Mouse (Mus musculus): ENCODE data around the gene Stk39. TPM values are rescaled to one million over a fixed set of nuclear protein-coding genes. Genes with fewer than 3 reads are reported as not detected.

The Stk39 gene
- total RNA-seq, 2 experiments from 2014 or later: 1.3 to 3.2 TPM

DNA sequence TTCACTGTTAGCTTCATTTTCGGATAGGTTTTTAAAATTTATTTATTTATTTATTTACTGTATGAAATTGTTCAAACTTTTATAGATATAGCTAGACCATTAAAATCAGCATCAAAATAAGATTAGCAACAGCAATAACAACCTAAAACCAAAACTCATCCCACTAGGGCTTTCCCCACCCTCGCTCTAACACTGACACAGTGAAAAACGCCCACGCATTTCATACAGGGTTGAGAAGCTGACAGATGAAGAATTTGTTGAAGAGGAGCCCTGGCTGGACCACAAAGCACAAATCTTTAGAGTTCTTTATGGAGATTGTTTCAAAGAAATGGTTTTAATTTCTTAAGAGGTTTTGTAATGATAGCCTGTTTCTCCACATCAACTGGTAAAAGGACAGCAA is 310.1 kb downstream of the Stk39 start:
- no peak for ATAC-seq (replicated peaks; ENCODE audit: poor library complexity)

DNA sequence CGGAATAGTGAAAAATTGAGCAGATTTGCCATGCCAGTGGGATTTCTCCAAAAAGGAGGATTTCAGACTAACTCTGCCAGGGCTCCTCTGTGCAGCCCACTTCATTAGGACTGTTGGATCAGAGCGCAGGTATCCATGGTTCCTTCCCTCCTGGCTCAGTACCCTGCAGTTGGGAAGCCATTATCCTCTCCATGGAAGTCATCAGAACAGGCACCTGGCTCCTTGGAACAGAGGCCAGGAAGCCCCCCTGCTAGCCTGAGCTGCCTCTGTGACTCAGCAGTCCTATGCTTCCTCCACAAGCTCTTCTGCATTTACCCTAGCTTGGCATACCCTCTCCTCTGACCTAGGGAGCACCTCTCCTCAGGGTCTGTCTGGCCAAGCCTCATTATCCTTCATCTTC is 311.5 kb downstream of the Stk39 start:
- no peak for ATAC-seq (replicated peaks; ENCODE audit: poor library complexity)

Other genes with a start within 250 kb of the Stk39 start
- gene 4933409G03Rik, start 110.1 kb upstream of the Stk39 start, total RNA-seq (2015): not detected in 2 replicates
- gene 4933409G03Rik, start 110.1 kb upstream of the Stk39 start, total RNA-seq (2017): not detected in 2 replicates
- not detected in 2 replicates for gene 4932414N04Rik, start 184.2 kb upstream of the Stk39 start, total RNA-seq (2015)
- gene 4932414N04Rik, start 184.2 kb upstream of the Stk39 start, total RNA-seq (2017): not detected in 2 replicates

All from megakaryocyte progenitor cell, adult 5-6 weeks (primary cell).